Mouse (Mus musculus): ENCODE measurements around the gene Mpp1. TPM values are rescaled to one million over a fixed set of nuclear protein-coding genes. Genes with fewer than 3 reads are reported as not detected.
A peak's percentile ranks its signal among the peaks of the same experiment; 100 is the strongest.

Gene Mpp1
- total RNA-seq (2012; rRNA removed) (14.3 and 14.7 TPM in 2 replicates), polyA plus RNA-seq (2012; ENCODE audit: insufficient read depth in 1 of 2, insufficient read length in 2 of 2, low read depth in 1 of 2, low replicate concordance in 2 of 2, missing spikeins in 1 of 2) (100 to 1,000 TPM in 1 of 2 experiments, 10 to 100 TPM in 1; 54.1 to 263 TPM)

DNA sequence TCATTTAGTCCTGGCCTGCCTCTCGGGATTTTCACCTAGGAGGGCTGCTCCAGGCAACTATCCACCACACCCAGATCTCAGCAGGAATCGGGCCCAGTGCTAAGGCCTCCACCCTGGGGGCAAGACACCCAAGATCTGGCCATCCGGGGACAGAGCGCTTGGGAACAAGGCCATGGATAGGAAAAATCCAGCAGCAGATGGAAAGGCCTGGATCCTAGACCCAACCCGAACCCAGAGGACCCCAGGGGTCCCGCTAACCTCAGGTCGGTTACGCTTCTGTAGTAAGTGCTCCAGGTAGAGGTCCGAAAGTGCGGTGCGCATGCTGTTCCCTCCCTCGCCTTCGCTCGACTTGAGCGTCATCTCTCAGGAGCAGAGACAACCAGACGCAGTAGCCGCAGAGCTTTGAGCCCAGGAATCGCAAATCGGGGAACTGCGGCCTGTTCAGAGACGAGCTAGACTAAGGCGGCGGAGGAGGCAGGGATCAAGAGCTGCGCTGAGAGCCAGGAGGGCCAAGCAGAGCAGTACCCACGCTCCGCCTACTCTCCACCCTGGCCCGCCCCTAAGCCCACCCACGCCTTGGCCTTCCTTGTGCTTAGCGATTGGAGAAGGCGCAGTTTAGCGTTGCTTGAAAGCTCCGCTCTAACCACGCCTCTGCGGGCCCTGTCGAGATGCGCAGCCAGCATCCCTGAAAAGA lies at the start of gene Mpp1:
Mpp1 (minus strand) TSS at position 550 of the 694 bp plus-strand sequence.
- H3K4me1 ChIP-seq (ENCODE audit: control insufficient read depth in 1 of 2, insufficient read depth in 2 of 2, low read length in 2 of 2), result peaks cover 2 to 3% of the 10 kb centered on the region in 2 experiments; a peak in 3 of 4 replicates
- H3K36me3 ChIP-seq (ENCODE audit: control insufficient read depth in 1 of 2, insufficient read depth in 2 of 2, low read length in 2 of 2), result peaks cover 0 to 11% of the 10 kb centered on the region in 2 experiments; a peak in 2 of 4 replicates
- H3K27me3 ChIP-seq (ENCODE audit: control insufficient read depth in 1 of 2, insufficient read depth in 2 of 2, low read length in 2 of 2), result no peaks in the 10 kb centered on the region
- peak within 1 kb of the TSS; percentile 86 to 91 for H3K4me3 ChIP-seq (ENCODE audit: control insufficient read depth in 1 of 2, insufficient read depth in 1 of 2, low read depth in 2 of 2, low read length in 2 of 2)
- peak within 1 kb of the TSS; percentile 76 for H3K9ac ChIP-seq (ENCODE audit: control insufficient read depth, low read depth, low read length, poor library complexity, severe bottlenecking)
- no peak for TF ChIP-seq CHD2 (IDR thresholded peaks at IDR 0.05; ENCODE audit: low read length)
- TF ChIP-seq TCF12 (IDR thresholded peaks at IDR 0.05; ENCODE audit: low read depth, low read length), result 0 out of 2 replicates have a peak, but pooled peaks have one; percentile 10
- no peak for TF ChIP-seq MAZ (IDR thresholded peaks at IDR 0.05; ENCODE audit: low read depth, low read length)
- TF ChIP-seq POLR2A (IDR thresholded peaks at IDR 0.05; ENCODE audit: control insufficient read depth in 1 of 2, insufficient read depth in 1 of 2, low read depth in 1 of 2, low read length in 2 of 2, poor library complexity in 1 of 2), result peak; percentile 37 to 61; a peak in 2 of 4 replicates
- no peak for TF ChIP-seq TAL1 (IDR thresholded peaks at IDR 0.05; ENCODE audit: low read length)
- TF ChIP-seq RAD21 (IDR thresholded peaks at IDR 0.05; ENCODE audit: low read depth, low read length), result no peak
- no peak for TF ChIP-seq ETS1 (IDR thresholded peaks at IDR 0.05; ENCODE audit: low read depth, low read length)
- no peak for TF ChIP-seq RCOR1 (IDR thresholded peaks at IDR 0.05; ENCODE audit: low read depth, low read length)
- no peak for TF ChIP-seq CTCF (IDR thresholded peaks at IDR 0.05 in 2 of 3, conservative IDR thresholded peaks at IDR 0.05 in 1 of 3; ENCODE audit: control insufficient read depth in 1 of 3, insufficient read depth in 1 of 3, low read depth in 2 of 3, low read length in 3 of 3, poor library complexity in 1 of 3, severe bottlenecking in 1 of 3)
- no peak for TF ChIP-seq GATA1 (IDR thresholded peaks at IDR 0.05; ENCODE audit: low read depth, low read length)
- TF ChIP-seq POLR2AphosphoS5 (IDR thresholded peaks at IDR 0.05; ENCODE audit: borderline replicate concordance, low read depth, low read length), result no peak
- peak; percentile 28; the same call in 1 of the 2 replicates for TF ChIP-seq SIN3A (IDR thresholded peaks at IDR 0.05; ENCODE audit: low read length)
- no peak for TF ChIP-seq MAX (IDR thresholded peaks at IDR 0.05; ENCODE audit: low read length)
- no peak for TF ChIP-seq MEF2A (IDR thresholded peaks at IDR 0.05; ENCODE audit: extremely low read depth, insufficient replicate concordance, low read depth, low read length, poor library complexity, severe bottlenecking)
- peak; percentile 18; the same call in 1 of the 2 replicates for TF ChIP-seq NRF1 (IDR thresholded peaks at IDR 0.05; ENCODE audit: insufficient read depth, low read depth, low read length, poor library complexity, severe bottlenecking)
- TF ChIP-seq E2F4 (IDR thresholded peaks at IDR 0.05; ENCODE audit: borderline replicate concordance, low read depth, low read length), result no peak
- TF ChIP-seq MYC (IDR thresholded peaks at IDR 0.05; ENCODE audit: low read depth, low read length), result no peak
- TF ChIP-seq SMC3 (IDR thresholded peaks at IDR 0.05; ENCODE audit: low read depth, low read length), result no peak
- peak; percentile 46; the same call in 1 of the 2 replicates for TF ChIP-seq NELFE (IDR thresholded peaks at IDR 0.05; ENCODE audit: low read depth, low read length)
- TF ChIP-seq KAT2A (conservative IDR thresholded peaks at IDR 0.05; ENCODE audit: low read depth, low read length), result no peak
- no peak for TF ChIP-seq ZMIZ1 (IDR thresholded peaks at IDR 0.05; ENCODE audit: low read depth, low read length)
- TF ChIP-seq TBP (IDR thresholded peaks at IDR 0.05; ENCODE audit: low read depth, low read length), result 0 out of 2 replicates have a peak, but pooled peaks have one; percentile 16
- TF ChIP-seq JUND (IDR thresholded peaks at IDR 0.05; ENCODE audit: low read depth, low read length), result no peak
- TF ChIP-seq GABPA (IDR thresholded peaks at IDR 0.05; ENCODE audit: low read depth, low read length), result no peak
- DNase-seq (ENCODE audit: low read depth, low spot score), result peak; percentile 90
- H3K79me2 ChIP-seq (ENCODE audit: control insufficient read depth, insufficient read depth, low read length, poor library complexity), result peaks cover 2% of the 10 kb centered on the region; the same call in 1 of the 2 replicates
- no peaks in the 10 kb centered on the region for H3K9me3 ChIP-seq (replicated peaks; ENCODE audit: insufficient read depth, low read length)
- H3K27ac ChIP-seq (ENCODE audit: control insufficient read depth, low read depth, low read length), result peak within 1 kb of the TSS; percentile 64

Data from MEL (cell line).